Mouse (Mus musculus): ENCODE measurements around the gene Kctd3.

The Kctd3 gene

DNA sequence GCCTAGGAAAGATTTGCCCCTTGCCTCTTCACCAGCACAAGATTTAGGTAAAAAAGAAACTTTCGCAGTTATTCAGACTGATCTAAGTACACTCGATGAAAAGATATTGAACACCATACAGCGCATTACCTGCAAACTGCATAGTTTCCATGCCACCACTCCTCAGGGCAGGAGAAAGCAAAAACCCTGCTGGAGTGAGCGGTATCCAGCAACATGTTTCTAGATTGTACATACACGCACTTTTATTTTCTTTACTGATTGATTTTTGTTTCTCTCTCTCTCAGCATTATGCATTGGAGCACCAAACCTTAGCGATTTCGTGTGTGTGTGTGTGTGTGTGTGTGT is 311 bp upstream of the Kctd3 start:
- no peak for DNase-seq (ENCODE audit: low spot score)

DNA sequence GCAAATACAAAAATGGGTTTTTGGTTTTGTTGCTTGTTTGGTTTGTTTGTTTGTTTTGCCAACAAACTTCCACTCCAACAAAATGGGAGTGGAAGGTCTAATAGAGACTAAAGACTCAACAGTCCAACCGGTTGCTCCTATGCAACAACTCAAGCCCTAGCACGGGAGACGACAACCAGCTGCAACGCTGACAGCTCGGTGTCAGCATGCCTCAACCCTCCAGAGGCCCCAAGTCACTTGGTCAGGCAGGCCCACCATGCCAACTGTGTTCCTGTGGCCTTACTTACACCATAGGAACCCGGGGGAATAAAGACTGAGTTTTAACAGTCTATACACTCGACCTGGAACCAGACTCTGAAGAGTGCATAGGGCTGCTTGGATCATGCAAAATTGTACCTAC is 815 bp downstream of the Kctd3 start:
- no peak for DNase-seq (ENCODE audit: low spot score)

DNA sequence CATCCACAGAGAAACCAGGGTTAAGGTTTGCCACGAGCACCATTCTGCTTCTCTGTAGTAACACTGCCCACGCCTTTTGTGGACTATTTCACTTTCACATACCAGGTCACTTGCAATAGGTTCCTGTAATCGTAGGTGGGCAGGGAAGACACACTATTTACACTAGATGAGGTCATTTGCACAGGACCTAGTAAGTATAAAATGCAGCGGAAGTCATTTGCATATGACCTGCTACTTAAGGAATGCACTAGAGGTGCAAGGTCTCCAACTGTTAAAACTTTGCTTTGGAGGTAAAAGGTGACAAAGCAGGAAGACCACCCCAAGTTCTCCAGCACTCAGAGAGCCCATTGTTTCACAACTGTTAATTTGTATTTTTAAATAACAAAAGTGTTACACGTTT is 1.4 kb downstream of the Kctd3 start:
- no peak for DNase-seq (ENCODE audit: low spot score)

DNA sequence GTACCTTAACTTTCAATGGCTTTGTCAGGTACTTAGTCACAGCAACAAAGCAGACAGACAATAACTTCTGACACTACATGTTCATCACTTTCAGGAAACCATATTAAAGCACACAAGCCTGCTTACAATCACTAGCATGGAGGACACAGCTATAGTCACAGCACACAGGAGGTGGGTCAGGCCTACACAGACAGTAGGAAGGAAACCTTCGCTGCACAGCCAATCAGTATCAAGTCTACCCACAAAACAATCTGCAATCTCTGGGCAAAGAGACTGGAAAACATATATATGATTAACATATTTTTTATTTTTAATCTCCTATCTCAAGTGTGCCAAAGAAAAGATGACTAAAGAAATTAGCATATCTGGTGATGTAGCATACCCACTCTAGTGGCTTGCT is 2.9 kb downstream of the Kctd3 start:
- DNase-seq (ENCODE audit: low spot score), result no peak

DNA sequence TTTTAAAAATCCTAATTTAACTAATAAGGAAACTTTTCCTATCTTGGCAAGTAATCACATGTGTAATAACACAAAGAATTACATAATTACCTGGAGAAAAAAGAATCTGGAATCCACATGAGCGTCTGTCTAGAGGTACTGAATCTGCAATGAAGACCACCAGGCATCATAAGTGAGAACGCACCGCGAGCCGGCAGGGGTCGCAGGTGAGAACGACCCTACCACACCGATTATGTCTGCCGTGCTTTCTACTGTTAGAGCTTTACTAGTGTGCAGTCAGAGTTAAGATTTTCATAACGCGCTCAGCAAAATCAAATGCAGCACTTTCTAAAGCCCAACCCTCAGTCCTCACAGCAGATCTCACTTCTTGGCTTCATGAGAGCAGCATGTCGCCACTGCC is 5.8 kb downstream of the Kctd3 start:
- no peak for DNase-seq (ENCODE audit: low spot score)

DNA sequence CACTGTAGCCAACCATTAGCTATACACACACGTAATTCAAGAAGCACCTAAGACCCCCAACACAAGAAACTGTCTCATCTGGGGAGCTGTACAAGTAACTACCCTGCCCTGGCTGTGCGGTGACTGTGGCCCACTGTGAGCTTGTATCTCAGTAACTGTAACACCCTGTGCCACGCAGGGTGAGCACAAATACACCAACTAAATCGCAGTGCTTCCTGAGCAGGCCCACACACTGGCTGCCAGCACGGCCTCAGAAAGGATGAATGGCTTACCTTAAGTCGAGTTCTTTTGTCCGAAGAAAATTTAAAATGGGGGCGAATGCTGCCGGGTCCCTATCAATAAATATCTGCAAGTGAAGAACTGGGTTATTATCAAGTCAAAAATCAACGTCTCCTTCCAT is 7.7 kb downstream of the Kctd3 start:
- no peak for DNase-seq (ENCODE audit: low spot score)

DNA sequence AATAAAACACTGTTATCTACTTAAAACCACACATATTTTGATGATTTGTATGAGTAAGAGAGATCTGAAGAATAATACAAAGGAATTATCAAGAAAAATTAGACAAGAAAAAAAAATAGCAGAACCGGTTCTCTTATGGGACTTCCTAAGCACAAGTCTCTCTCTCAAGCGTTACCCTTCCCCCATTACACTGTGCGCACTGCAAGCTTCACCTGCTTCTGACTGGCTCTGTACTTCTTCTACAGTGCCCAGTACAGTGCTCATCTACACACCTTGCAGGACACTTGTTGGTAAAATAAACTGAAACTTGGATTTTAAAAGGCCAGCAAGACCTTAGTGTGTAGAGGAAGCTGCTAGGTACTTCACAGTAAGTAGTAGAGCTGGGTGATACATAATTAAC is 9.7 kb downstream of the Kctd3 start:
- DNase-seq (ENCODE audit: low spot score), result no peak

DNA sequence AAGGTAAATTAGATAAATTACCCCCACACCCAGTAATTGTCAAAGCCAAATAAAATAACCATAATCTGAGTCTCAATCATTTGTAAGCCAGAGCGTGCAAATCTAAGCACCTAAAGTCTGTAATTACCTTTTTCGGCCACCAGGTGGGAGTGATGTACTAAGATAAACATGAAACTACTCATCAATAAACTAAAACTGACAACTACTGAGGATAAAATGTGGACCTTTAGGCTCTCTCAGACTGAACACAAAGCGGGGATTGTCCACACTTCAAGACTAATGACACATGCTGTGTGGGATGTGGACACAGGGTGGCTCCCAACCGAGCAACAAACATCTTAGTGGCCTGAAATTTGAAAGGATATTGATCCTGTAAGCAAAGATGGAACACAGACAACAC is 14.4 kb downstream of the Kctd3 start:
- DNase-seq (ENCODE audit: low spot score), result no peak

DNA sequence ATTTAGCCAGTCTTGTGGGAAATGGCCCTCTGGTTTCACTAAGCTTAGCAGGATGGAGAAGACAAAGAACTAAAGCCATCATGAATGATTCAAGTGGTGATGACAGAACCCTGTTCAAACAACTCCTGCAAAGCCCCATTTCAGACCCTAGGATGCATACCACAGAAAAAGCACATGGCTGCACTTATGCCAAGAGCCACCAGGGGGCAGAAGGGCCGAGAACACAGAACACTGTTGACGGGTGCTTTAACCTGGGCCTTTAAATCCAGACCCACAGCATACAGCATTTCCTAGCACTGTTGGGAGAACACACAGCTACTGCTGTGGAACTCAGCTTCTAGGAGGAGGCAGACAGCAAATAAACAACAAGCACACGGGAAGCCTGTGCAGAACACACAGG is 27.6 kb downstream of the Kctd3 start:
- DNase-seq (ENCODE audit: low spot score), result peak; percentile 36

DNA sequence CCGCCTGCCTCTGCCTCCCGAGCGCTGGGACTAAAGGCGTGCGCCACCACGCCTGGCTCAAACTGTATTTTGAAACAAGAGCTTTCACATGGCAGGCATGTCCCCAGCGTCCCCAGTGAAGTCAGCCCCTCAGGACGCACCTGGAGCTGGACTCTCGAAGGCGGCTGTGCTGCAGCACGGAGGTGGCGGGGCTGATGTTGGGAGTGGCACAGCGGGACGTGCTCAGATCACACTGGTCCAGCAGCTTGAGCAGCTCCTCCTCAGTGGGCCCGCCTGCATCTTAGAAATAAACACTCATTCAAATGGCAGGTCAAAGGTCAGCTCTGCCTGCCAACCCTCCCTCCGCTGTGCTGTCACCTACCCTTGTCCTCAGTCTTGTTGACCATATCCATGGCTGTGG is 33.7 kb downstream of the Kctd3 start:
- DNase-seq (ENCODE audit: low spot score), result no peak

DNA sequence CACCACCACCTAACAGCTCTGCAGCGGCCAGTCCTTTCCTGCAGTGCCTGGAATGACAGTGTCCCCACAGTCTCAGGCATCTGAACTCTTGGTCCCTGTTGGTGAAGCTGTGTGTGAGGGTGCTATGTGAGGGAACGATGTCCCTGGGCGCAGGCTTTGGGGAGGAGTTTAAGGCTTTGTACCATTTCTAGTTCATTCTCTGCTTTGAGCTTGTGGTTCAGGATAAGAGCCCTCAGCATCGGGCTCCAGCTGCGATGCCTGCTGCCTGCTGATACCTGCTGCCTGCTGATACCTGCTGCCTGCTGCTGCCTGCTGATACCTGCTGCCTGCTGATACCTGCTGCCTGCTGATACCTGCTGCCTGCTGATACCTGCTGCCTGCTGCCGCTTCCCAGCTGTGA is 34.6 kb downstream of the Kctd3 start:
- no peak for DNase-seq (ENCODE audit: low spot score)

DNA sequence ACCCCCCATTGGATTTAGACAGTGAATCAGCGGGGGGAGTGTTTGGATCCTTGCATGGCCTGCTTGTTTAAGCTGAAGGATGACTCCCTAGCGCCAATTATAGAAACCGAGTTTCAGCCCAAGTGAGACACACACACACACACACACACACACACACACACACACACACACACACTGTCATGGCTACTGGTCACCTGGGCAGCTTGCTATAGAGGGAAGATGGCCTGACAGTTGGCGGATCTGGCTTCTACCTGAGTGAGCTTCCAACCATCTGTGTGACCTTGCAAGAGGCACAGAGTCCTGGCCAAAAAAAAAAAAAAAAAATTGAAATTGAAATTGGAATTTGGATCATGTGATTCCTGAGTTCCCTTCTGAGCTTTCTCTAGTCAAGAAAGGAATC is 55.1 kb downstream of the Kctd3 start:
- no peak for DNase-seq (ENCODE audit: low spot score)

DNA sequence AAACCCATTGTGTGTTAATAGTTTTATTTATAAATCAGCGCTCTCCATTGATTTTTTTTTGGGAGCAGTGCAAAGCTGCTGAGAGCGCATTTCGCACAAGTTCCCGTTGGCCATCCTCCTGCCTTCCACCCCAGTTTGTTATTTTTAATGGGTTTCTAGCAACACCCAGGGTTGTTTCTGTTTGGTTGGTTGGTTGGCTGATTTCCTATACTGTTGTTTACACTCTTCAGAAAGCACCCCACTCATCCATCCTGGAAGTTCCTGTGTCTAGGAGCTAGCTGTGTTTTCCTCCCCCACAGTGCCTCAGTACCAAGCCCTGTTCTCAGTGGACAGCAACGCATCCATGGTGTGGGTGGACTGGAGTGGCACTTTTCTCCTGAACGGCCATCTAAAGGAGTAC is 56.5 kb downstream of the Kctd3 start:
- no peak for DNase-seq (ENCODE audit: low spot score)

DNA sequence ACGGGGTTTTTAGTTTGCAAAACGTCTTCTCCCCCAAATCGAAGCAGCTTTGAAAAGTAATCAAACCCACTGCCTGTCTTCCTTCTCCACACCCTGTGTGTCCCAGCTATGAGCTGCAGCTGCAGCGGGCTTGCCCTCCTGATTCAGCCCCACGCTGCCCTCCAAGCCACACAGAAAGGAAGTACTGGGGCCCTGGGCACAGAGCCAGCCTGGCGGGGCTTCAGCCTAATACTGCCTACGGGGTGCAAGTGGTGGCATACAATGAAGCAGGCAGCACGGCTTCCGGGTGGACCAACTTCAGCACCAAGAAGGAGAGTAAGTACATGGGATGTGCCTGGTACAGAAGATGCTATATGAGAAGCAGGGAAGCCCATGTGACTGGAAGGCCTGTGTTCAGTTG is 59.4 kb downstream of the Kctd3 start:
- DNase-seq (ENCODE audit: low spot score), result no peak

DNA sequence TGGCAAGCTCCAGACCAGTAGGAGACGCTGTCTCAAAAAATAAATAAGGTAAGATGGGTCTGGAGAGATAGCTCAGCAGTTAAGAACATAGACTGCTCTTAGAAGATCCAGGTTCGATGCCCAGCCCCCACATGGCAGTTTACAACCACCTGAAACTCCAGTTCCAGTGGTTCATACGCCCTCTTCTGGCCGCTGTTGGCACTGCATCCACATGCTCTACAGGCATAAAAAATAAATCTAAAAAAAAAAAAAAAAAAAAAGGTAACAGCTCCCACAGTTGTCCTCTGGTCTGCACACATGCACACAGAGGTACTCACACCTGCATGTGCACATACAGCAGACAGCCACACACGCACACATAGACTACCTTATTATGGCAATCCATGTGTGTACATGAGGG is 59.8 kb downstream of the Kctd3 start:
- no peak for DNase-seq (ENCODE audit: low spot score)

DNA sequence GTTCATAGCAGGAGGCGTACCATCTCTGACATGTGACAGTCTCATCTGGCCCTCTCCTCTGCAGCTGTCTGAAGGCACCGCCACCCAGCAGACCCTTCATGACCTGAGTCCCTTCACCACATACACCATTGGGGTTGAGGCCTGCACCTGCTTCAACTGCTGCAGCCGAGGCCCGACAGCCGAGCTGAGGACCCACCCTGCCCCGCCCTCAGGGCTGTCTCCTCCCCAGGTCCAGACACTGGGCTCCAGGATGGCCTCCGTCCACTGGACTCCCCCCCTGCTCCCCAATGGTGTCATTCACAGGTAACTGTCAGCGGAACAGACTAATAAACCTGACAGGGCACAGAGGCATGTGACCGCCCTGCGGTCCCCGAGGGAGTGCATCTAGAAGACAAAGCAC is 60.8 kb downstream of the Kctd3 start:
- DNase-seq (ENCODE audit: low spot score), result no peak

DNA sequence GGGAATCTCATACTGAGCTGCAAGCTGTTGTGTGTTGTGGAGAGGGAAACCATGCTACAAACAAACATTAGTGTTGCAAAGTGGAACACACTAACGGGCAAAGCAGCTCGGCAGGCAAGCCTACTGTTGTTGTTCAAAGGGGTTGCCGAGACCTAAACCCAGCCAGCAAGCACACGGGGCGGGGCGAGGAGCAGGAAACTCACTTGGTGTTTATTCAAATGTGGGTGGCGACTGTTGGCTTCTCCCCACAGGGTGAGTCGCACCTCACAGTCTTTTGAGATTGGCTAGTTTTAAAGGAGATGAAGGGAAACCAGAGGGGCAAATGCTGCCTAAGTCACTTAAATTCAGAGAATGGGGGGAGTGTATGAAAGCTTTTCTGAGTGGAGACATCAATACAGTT is 62.3 kb downstream of the Kctd3 start:
- no peak for DNase-seq (ENCODE audit: low spot score)

DNA sequence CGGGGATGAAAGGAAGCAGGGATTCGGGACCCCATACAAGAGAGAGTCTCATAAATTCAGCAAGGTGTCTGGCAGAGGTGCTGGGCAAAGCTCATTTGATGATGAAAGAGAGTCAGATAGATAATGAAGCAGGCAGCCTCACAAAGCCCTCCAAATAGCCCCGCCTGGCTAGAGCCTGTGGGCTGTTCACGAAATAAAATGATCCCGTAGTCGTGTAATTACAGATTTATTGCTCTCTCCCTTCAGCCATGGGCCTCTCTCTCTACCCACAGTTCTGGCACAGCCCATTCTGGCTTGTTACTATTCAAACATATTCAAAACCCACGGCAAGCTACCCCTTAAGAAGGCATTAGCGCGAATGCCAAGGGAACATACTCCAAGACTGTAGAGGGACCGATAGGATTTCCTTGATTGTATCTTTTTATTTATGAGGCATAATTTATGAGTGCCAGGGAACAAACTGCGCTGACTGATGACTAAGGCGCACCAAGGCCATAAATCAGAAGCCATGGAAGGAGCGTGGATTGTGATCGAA is 70.3 kb downstream of the Kctd3 start:
- DNase-seq (ENCODE audit: low spot score), result no peak

Data from ovary, postnatal 14 days (tissue).